ENCODE assay signal across 14 mouse cellular contexts in the genomic region with DNA sequence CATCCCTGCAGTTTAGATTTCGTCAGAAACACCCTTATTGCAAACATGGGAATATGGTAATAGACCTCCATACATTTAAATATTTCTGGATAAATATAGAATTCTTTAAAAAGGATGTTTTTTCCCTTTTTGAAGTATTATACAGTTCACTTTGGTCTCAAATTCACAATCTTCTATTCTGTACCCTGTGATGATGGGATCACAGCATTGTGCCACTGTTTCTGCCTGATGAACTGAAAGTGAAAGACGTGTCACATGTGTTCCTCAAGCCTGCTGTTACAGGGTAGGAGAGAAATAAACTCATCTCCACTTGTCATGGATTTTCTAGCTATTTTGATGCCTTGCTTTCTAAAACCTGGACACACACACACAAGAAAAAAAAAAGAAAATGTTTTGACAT. TPM values are rescaled to one million over a fixed set of nuclear protein-coding genes. Genes with fewer than 3 reads are reported as not detected.
"Had no signal": no experiment of that assay in that cellular context is flagged by ENCODE, and none has a peak within 500 bp of the region (broad histone marks: within the 10 kb centered on the region; RNA-seq: fewer than 3 reads in every experiment).

No protein-coding gene starts in this region.

- H3K36me3 ChIP-seq: liver, embryonic 15.5 days; midbrain, embryonic 13.5 days; neural tube, embryonic 12.5 days; stomach, embryonic 15.5 days had no signal

- H3K27me3 ChIP-seq: liver, embryonic 15.5 days; midbrain, embryonic 13.5 days; neural tube, embryonic 12.5 days; stomach, embryonic 15.5 days had no signal

- H3K4me2 ChIP-seq: liver, embryonic 11.5 days; liver, embryonic 15.5 days; midbrain, embryonic 13.5 days; neural tube, embryonic 12.5 days; stomach, embryonic 15.5 days had no signal

- DNase-seq: kidney, adult 8-10 months; kidney, postnatal 36 days; left cerebral cortex, postnatal 4 days; lung, adult 2 months; lung, postnatal 36 days; thymus, adult 2 months; thymus, postnatal 36 days had no signal

- ATAC-seq: lung, postnatal 0 days; midbrain, embryonic 13.5 days had no signal

- H3K4me3 ChIP-seq: liver, embryonic 15.5 days; midbrain, embryonic 13.5 days; neural tube, embryonic 12.5 days; stomach, embryonic 15.5 days had no signal

RNA-seq across cellular contexts. Expression of a gene that starts 28.9 kb away (rescaled TPM):
- polyA plus RNA-seq: lung, adult 2 months; lung, postnatal 0 days; midbrain, embryonic 13.5 days; neural tube, embryonic 12.5 days; testis, adult 2 months had no signal
